Mouse (Mus musculus) MEL (cell line): Measurements from ENCODE around the gene Fbp2.

ENCODE experiments used
- CHD2 ChIP-seq: IDR thresholded peaks from 2 replicates; pipeline ENCODE4 v1.6.1; 2011; ENCODE audit warnings: low read length, improper control_type of control experiment
- CTCF ChIP-seq, 3 experiments: IDR thresholded peaks in 2 of 3; conservative IDR thresholded peaks in 1 of 3; 2 replicates each; pipeline ENCODE4 v1.5.1; 2011 to 2012; ENCODE audit warnings: low read length in 3 of 3, low read depth in 2 of 3, mild to moderate bottlenecking in 2 of 3, improper control_type of control experiment in 1 of 3, inconsistent platforms in 1 of 3, mixed read lengths in 1 of 3, moderate library complexity in 1 of 3; ENCODE audit not compliant: control insufficient read depth in 1 of 3, insufficient read depth in 1 of 3, poor library complexity in 1 of 3, severe bottlenecking in 1 of 3
- EP300 ChIP-seq, 2 experiments: IDR thresholded peaks; 2 replicates each; pipeline ENCODE4 v1.6.1; 2011; ENCODE audit warnings: improper control_type of control experiment in 2 of 2, low read length in 2 of 2, low read depth in 1 of 2, mild to moderate bottlenecking in 1 of 2
- GABPA ChIP-seq: IDR thresholded peaks from 2 replicates; pipeline ENCODE4 v1.6.1; 2012; ENCODE audit warnings: low read depth, mild to moderate bottlenecking, inconsistent platforms, low read length, improper control_type of control experiment, moderate library complexity
- GATA1 ChIP-seq: IDR thresholded peaks from 2 replicates; pipeline ENCODE4 v1.6.1; 2011; ENCODE audit warnings: low read depth, low read length, improper control_type of control experiment
- MAZ ChIP-seq: IDR thresholded peaks from 2 replicates; pipeline ENCODE4 v1.6.1; 2012; ENCODE audit warnings: low read depth, mild to moderate bottlenecking, inconsistent platforms, low read length, improper control_type of control experiment
- MEF2A ChIP-seq: IDR thresholded peaks from 2 replicates; pipeline ENCODE4 v1.6.1; 2014; ENCODE audit warnings: low read depth, mild to moderate bottlenecking, inconsistent platforms, low read length, improper control_type of control experiment; ENCODE audit not compliant: poor library complexity, insufficient replicate concordance, severe bottlenecking; ENCODE audit errors: extremely low read depth
- MXI1 ChIP-seq: IDR thresholded peaks from 2 replicates; pipeline ENCODE4 v1.6.1; 2011; ENCODE audit warnings: mild to moderate bottlenecking, low read depth, low read length, improper control_type of control experiment
- NELFE ChIP-seq: IDR thresholded peaks from 2 replicates; pipeline ENCODE4 v1.6.1; 2011; ENCODE audit warnings: low read depth, low read length, improper control_type of control experiment
- NRF1 ChIP-seq: IDR thresholded peaks from 2 replicates; pipeline ENCODE4 v1.6.1; 2014; ENCODE audit warnings: low read depth, mild to moderate bottlenecking, inconsistent platforms, low read length, improper control_type of control experiment, moderate library complexity; ENCODE audit not compliant: poor library complexity, insufficient read depth, severe bottlenecking
- POLR2A ChIP-seq, 2 experiments: IDR thresholded peaks; 2 replicates each; pipeline ENCODE4 v1.6.1; 2011 to 2012; ENCODE audit warnings: low read length in 2 of 2, mild to moderate bottlenecking in 2 of 2, control low read depth in 1 of 2, improper control_type of control experiment in 1 of 2, low read depth in 1 of 2, moderate library complexity in 1 of 2; ENCODE audit not compliant: control insufficient read depth in 1 of 2, insufficient read depth in 1 of 2, poor library complexity in 1 of 2
- TBP ChIP-seq: IDR thresholded peaks from 2 replicates; pipeline ENCODE4 v1.8.0; 2011; ENCODE audit warnings: low read depth, low read length, improper control_type of control experiment
- ZC3H11A ChIP-seq: IDR thresholded peaks from 2 replicates; pipeline ENCODE4 v1.6.1; 2012; ENCODE audit warnings: low read depth, mild to moderate bottlenecking, inconsistent platforms, low read length, improper control_type of control experiment
- ZMIZ1 ChIP-seq: IDR thresholded peaks from 2 replicates; pipeline ENCODE4 v1.6.1; 2012; ENCODE audit warnings: low read depth, mild to moderate bottlenecking, inconsistent platforms, low read length, improper control_type of control experiment, moderate library complexity

GRCm38 (mm10) chr13:62862875-62863274 lies 4.7 kb upstream of the Fbp2 start:
- TF ChIP-seq POLR2A (IDR thresholded peaks at IDR 0.05; ENCODE audit: control insufficient read depth in 1 of 2, insufficient read depth in 1 of 2, low read depth in 1 of 2, low read length in 2 of 2, poor library complexity in 1 of 2) (no peak), MAZ (no peak), MEF2A (no peak), CTCF (IDR thresholded peaks at IDR 0.05 in 2 of 3, conservative IDR thresholded peaks at IDR 0.05 in 1 of 3; ENCODE audit: control insufficient read depth in 1 of 3, insufficient read depth in 1 of 3, low read depth in 2 of 3, low read length in 3 of 3, poor library complexity in 1 of 3, severe bottlenecking in 1 of 3) (no peak), CHD2 (no peak), NRF1 (no peak), GATA1 (no peak), ZMIZ1 (no peak), NELFE (no peak), EP300 (IDR thresholded peaks at IDR 0.05; ENCODE audit: low read depth in 1 of 2, low read length in 2 of 2) (no peak), ZC3H11A (no peak), TBP (no peak), GABPA (no peak), MXI1 (no peak)
